8 mouse cellular contexts compared by ENCODE assay signal in genomic region chr7:96213741-96214140, GRCm38 (mm10). TPM values are rescaled to one million over a fixed set of nuclear protein-coding genes. Genes with fewer than 3 reads are reported as not detected.
DNase-seq lines count a peak whose midpoint lies in the region; ATAC-seq and TF ChIP-seq lines count a peak whose summit lies in the region.

No protein-coding gene starts in this region.

- H3K4me2 ChIP-seq in hindbrain, embryonic 13.5 days: peak overlapping the region; percentile 97
- H3K4me2 ChIP-seq in midbrain, embryonic 11.5 days: peak overlapping the region; percentile 92

- intact Hi-C loops in left cerebral cortex, postnatal 10 days (cut with DNase I): loop anchor here (5.0 to 10.0 kb wide), 5 partner anchors 201 to 701 kb away; no protein-coding TSS in a partner anchor

- H3K27ac ChIP-seq in heart, embryonic 10.5 days: 0 out of 2 replicates have a peak overlapping the region, but pooled peaks have one; percentile 83
- peak overlapping the region; percentile 99; the same call in 1 of the 2 replicates for H3K27ac ChIP-seq in ES-E14 (ENCODE audit: insufficient read depth, low read depth, low read length, poor library complexity, severe bottlenecking)
- no peak overlapping the region for H3K27ac ChIP-seq in hindbrain, embryonic 13.5 days
- H3K27ac ChIP-seq in midbrain, embryonic 11.5 days (ENCODE audit: low read depth, low read length): no peak overlapping the region

- H3K4me3 ChIP-seq in heart, embryonic 10.5 days: peak overlapping the region; percentile 75
- H3K4me3 ChIP-seq in ES-E14 (ENCODE audit: insufficient read depth in 1 of 2, low read depth in 1 of 2, low read length in 2 of 2, poor library complexity in 1 of 2, severe bottlenecking in 1 of 2): peak overlapping the region; percentile 70 to 86
- peak overlapping the region; percentile 76 for H3K4me3 ChIP-seq in hindbrain, embryonic 13.5 days
- peak overlapping the region; percentile 71 for H3K4me3 ChIP-seq in midbrain, embryonic 11.5 days (ENCODE audit: low read depth, low read length)

- no peaks in the 10 kb centered on the region for H3K9me3 ChIP-seq in heart, embryonic 10.5 days
- H3K9me3 ChIP-seq in ES-E14 (ENCODE audit: control insufficient read depth, insufficient read depth, low read depth, low read length): no peaks in the 10 kb centered on the region
- H3K9me3 ChIP-seq in hindbrain, embryonic 13.5 days: no peaks in the 10 kb centered on the region
- no peaks in the 10 kb centered on the region for H3K9me3 ChIP-seq in midbrain, embryonic 11.5 days (ENCODE audit: control insufficient read depth, low read length)

- 7% methylated on average over 9 of the region's 10 CpGs for WGBS in heart, embryonic 10.5 days
- WGBS in hindbrain, embryonic 13.5 days: 11% methylated on average over 9 of the region's 10 CpGs
- 3% methylated on average over 9 of the region's 10 CpGs for WGBS in midbrain, embryonic 11.5 days

- no peak for ATAC-seq in hindbrain, embryonic 13.5 days (ENCODE audit: low FRiP score)
- no peak for ATAC-seq in midbrain, embryonic 11.5 days (ENCODE audit: low FRiP score)
- no peak for ATAC-seq in granulocyte monocyte progenitor cell, adult 5-6 weeks (replicated peaks; ENCODE audit: poor library complexity, severe bottlenecking)

- H3K4me1 ChIP-seq in heart, embryonic 10.5 days: peaks cover 37% of the 10 kb centered on the region
- H3K4me1 ChIP-seq in ES-E14 (ENCODE audit: control insufficient read depth in 2 of 2, insufficient read depth in 2 of 2, low read length in 2 of 2, poor library complexity in 1 of 2): peaks cover 12 to 14% of the 10 kb centered on the region in 2 experiments
- H3K4me1 ChIP-seq in hindbrain, embryonic 13.5 days (replicated peaks): peaks cover 40% of the 10 kb centered on the region
- H3K4me1 ChIP-seq in midbrain, embryonic 11.5 days (ENCODE audit: control insufficient read depth, insufficient read depth, low read length): peaks cover 16% of the 10 kb centered on the region

- DNase-seq in heart, embryonic 10.5 days (ENCODE audit: low spot score): no peak
- no peak for DNase-seq in heart, postnatal 4 days
- no peak for DNase-seq in ES-E14 (ENCODE audit: low read depth, low spot score)
- peak; percentile 93 for DNase-seq in midbrain, embryonic 11.5 days (ENCODE audit: low spot score, missing footprints)
- no peak for DNase-seq in left cerebral cortex, postnatal 10 days (ENCODE audit: extremely low spot score in 1 of 2, low spot score in 2 of 2)
- no peak for DNase-seq in adrenal gland, adult 8-10 months

- peaks cover 55% of the 10 kb centered on the region for H3K27me3 ChIP-seq in heart, embryonic 10.5 days (ENCODE audit: insufficient read depth, poor library complexity, severe bottlenecking)
- H3K27me3 ChIP-seq in hindbrain, embryonic 13.5 days: peaks cover 5% of the 10 kb centered on the region; the same call in 1 of the 2 replicates
- peaks cover 18% of the 10 kb centered on the region for H3K27me3 ChIP-seq in midbrain, embryonic 11.5 days (ENCODE audit: control insufficient read depth, insufficient read depth, low read length)

- H3K36me3 ChIP-seq in heart, embryonic 10.5 days: no peaks in the 10 kb centered on the region
- H3K36me3 ChIP-seq in ES-E14 (ENCODE audit: control insufficient read depth, insufficient read depth, low read length, poor library complexity, severe bottlenecking): no peaks in the 10 kb centered on the region
- H3K36me3 ChIP-seq in hindbrain, embryonic 13.5 days: no peaks in the 10 kb centered on the region
- no peaks in the 10 kb centered on the region for H3K36me3 ChIP-seq in midbrain, embryonic 11.5 days (ENCODE audit: control insufficient read depth, insufficient read depth, low read length)

- in situ Hi-C loops in ES-E14 (cut with MboI; ENCODE audit: low sequenced_read_pairs in 2 of 2, unreplicated experiment in 2 of 2): no loop called here

- H3K9ac ChIP-seq in ES-E14 (ENCODE audit: insufficient read depth, low read depth, low read length, poor library complexity, severe bottlenecking): peak overlapping the region; percentile 59; the same call in 1 of the 2 replicates
- peak overlapping the region; percentile 94 for H3K9ac ChIP-seq in hindbrain, embryonic 13.5 days
- H3K9ac ChIP-seq in midbrain, embryonic 11.5 days (ENCODE audit: low read length): peak overlapping the region; percentile 92

TF ChIP-seq in ES-E14, 5 proteins besides CTCF, POLR2A, EP300 and RAD21:
- TF ChIP-seq MAFK (IDR thresholded peaks at IDR 0.05; ENCODE audit: insufficient read depth, low read depth, low read length) (no peak), HCFC1 (IDR thresholded peaks at IDR 0.05; ENCODE audit: borderline replicate concordance, insufficient read depth, low read length) (no peak), ZNF384 (IDR thresholded peaks at IDR 0.05; ENCODE audit: low read depth, low read length) (no peak), ZC3H11A (IDR thresholded peaks at IDR 0.05; ENCODE audit: borderline replicate concordance, low read depth, low read length) (no peak), CHD2 (IDR thresholded peaks at IDR 0.05; ENCODE audit: low read depth, low read length) (no peak)

RNA-seq across cellular contexts. Expression of gene Tenm4, which starts 42.7 kb away (rescaled TPM):
- polyA plus RNA-seq in heart, embryonic 10.5 days (2016; fragmentation: Nextera tagmentation; extraction: Ambion mirVana): 7.6 and 16.8 TPM in 2 replicates
- 1 to 10 TPM; 8.3 to 8.7 TPM for total RNA-seq in heart, postnatal 4 days (2021)
- 38.9 and 72.4 TPM in 2 replicates for total RNA-seq in ES-E14 (2012; rRNA removed)
- polyA plus RNA-seq in hindbrain, embryonic 13.5 days (2015; fragmentation: Nextera tagmentation; extraction: Ambion mirVana): 33.1 and 33.3 TPM in 2 replicates
- 21.1 and 24.8 TPM in 2 replicates for polyA plus RNA-seq in midbrain, embryonic 11.5 days (2014; fragmentation: Nextera tagmentation; extraction: Ambion mirVana)
- total RNA-seq in granulocyte monocyte progenitor cell, adult 5-6 weeks (2014; fragmentation: Nextera tagmentation): not detected in 2 replicates
- not detected in 2 replicates for total RNA-seq in granulocyte monocyte progenitor cell, adult 5-6 weeks (2017)
- 100 to 1,000 TPM; 104 to 114 TPM for total RNA-seq in left cerebral cortex, postnatal 10 days (2021)
- total RNA-seq in adrenal gland, adult 8-10 months (2022): 10 to 100 TPM; 18.1 to 36.5 (median 27.2) TPM

Comparison
In these comparisons a context has a peak if more than half of its experiments do, and no peak if none do; other contexts are left out.
1. H3K27ac ChIP-seq: peak in heart, embryonic 10.5 days (single experiment) and ES-E14 (single experiment); none in hindbrain, embryonic 13.5 days (single experiment) and midbrain, embryonic 11.5 days (single experiment).
2. RNA of gene Tenm4, which starts 42.7 kb away (total RNA-seq): 104 to 114 TPM in left cerebral cortex, postnatal 10 days, 38.9 to 72.4 TPM in ES-E14, 18.1 to 36.5 TPM in adrenal gland, adult 8-10 months and 8.3 to 8.7 TPM in heart, postnatal 4 days; not detected in granulocyte monocyte progenitor cell, adult 5-6 weeks; every median in the first group is over 4 times any median in the second.
3. Peak in every context shown above with its lines, with median percentiles within 50 percentile points of each other: H3K4me3 ChIP-seq and H3K9ac ChIP-seq.